Mouse (Mus musculus) heart, embryonic 11.5 days (tissue): ENCODE results near the gene Akr1d1. TPM values are rescaled to one million over a fixed set of nuclear protein-coding genes. Genes with fewer than 3 reads are reported as not detected.

Source experiments
- ATAC-seq: fragments of 200-750 bp; cut with Nextera tagmentation; replicated peaks from 2 replicates; pipeline ENCODE4 v1.8.0; 2017; ENCODE audit warnings: moderate library complexity; ENCODE audit not compliant: insufficient number of reproducible peaks, low FRiP score, low TSS enrichment
- H3K27ac ChIP-seq: fragments of 300-500 bp; sonication (generic); 2 replicates; pipeline ENCODE4 v1.5.1; 2014; ENCODE audit warnings: mild to moderate bottlenecking, low read depth, low read length
- H3K27me3 ChIP-seq: fragments of 300-500 bp; sonication (generic); 2 replicates; pipeline ENCODE4 v1.6.1; 2014; ENCODE audit warnings: mild to moderate bottlenecking, low read length, mixed read lengths; ENCODE audit not compliant: control insufficient read depth, insufficient read depth
- H3K36me3 ChIP-seq: fragments of 300-500 bp; sonication (generic); 2 replicates; pipeline ENCODE4 v1.6.1; 2014; ENCODE audit warnings: mild to moderate bottlenecking, low read length, moderate library complexity, mixed read lengths; ENCODE audit not compliant: control insufficient read depth, insufficient read depth
- H3K4me1 ChIP-seq: fragments of 300-500 bp; sonication (generic); 2 replicates; pipeline ENCODE4 v1.6.1; 2014; ENCODE audit warnings: low read length; ENCODE audit not compliant: control insufficient read depth, insufficient read depth
- H3K4me2 ChIP-seq: fragments of 300-500 bp; sonication (generic); 2 replicates; pipeline ENCODE4 v1.6.1; 2014; ENCODE audit warnings: mild to moderate bottlenecking, moderate library complexity
- H3K4me3 ChIP-seq: fragments of 300-500 bp; sonication (generic); 2 replicates; pipeline ENCODE4 v1.5.1; 2014; ENCODE audit warnings: low read depth, low read length
- H3K9ac ChIP-seq: fragments of 300-500 bp; sonication (generic); 2 replicates; pipeline ENCODE4 v1.6.1; 2014; ENCODE audit warnings: mild to moderate bottlenecking, low read depth, low read length, moderate library complexity
- H3K9me3 ChIP-seq: fragments of 300-500 bp; sonication (generic); replicated peaks from 2 replicates; pipeline ENCODE4 v1.6.1; 2016; ENCODE audit warnings: low read length; ENCODE audit not compliant: control insufficient read depth
- WGBS: fragments of 180-500 bp; shearing (Covaris S2); extraction: QIAGEN DNeasy Blood & Tissue Kit; methylation state at CpG from one replicate; pipeline ENCODE4 v1.1.7; 2014; ENCODE audit not compliant: insufficient replicate concordance; 5-methylcytosine and 5-hydroxymethylcytosine counted together
- polyA plus RNA-seq: library from polyadenylated mRNA; unstranded; fragments of >200 nt; fragmentation: Nextera tagmentation; extraction: Ambion mirVana; gene quantifications from 2 replicates; pipeline ENCODE4 v1.2.1, GENCODE M21; 2014

Akr1d1 gene
- polyA plus RNA-seq, 1 experiment from 2014 or later, result not detected

DNA sequence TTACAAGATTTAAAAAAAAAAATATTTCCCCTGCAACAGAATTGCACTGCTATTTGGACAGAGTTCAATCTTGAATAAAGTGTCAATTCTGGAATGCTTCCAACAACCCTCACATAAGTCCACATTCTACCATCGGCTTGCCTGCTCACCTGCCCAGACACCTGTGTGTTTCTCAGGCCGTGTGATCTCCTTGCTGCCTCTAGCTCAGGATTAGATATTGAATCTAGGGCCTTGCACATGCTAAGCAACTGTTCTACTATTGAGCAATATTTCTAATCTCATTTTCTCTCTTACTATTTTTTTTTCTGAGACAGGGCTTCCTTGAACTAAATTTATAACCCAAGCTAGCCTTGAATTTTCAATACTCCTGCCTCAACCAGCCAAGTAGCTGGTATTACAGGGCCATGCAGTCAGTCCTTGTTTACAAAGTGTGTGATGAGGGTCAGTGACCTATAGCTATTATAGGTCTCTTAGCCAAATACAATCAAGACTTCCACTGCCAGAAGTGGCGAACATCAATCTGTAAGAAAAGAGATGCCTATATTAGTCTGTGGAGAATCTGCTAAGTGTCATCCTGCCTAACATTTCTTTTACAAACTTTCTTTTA lies 23.0 kb upstream of the Akr1d1 start:
- 76% methylated on average over 3 of the region's 3 CpGs for WGBS
- H3K36me3 ChIP-seq, result no peaks in the 10 kb centered on the region
- no peaks in the 10 kb centered on the region for H3K27me3 ChIP-seq
- no peak overlapping the region for H3K4me3 ChIP-seq
- no peaks in the 10 kb centered on the region for H3K4me1 ChIP-seq
- no peak for ATAC-seq
- no peak overlapping the region for H3K4me2 ChIP-seq
- no peak overlapping the region for H3K9ac ChIP-seq
- H3K9me3 ChIP-seq, result no peaks in the 10 kb centered on the region
- H3K27ac ChIP-seq, result no peak overlapping the region

DNA sequence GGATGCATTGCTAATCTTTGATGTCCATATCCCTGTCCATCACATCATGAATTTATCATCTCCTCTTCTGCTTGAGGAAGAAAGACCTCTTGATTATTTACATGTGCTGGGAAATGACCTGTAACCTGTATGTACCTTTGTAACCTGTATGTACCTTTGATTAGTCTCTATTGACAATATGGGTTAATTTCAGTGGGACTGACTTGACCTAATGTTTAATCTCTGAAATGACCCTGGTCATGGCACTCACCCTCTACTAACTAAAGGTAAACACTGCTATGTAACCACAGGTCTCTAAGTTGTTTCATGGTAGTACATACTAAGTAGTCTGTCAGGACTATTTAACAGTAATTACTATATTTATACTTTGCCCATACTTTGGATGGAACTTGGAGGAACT lies 19.2 kb upstream of the Akr1d1 start:
- no peaks in the 10 kb centered on the region for H3K27me3 ChIP-seq
- H3K4me3 ChIP-seq, result no peak overlapping the region
- H3K4me2 ChIP-seq, result no peak overlapping the region
- H3K27ac ChIP-seq, result no peak overlapping the region
- H3K9me3 ChIP-seq, result no peaks in the 10 kb centered on the region
- no peak overlapping the region for H3K9ac ChIP-seq
- ATAC-seq, result no peak
- H3K36me3 ChIP-seq, result no peaks in the 10 kb centered on the region
- H3K4me1 ChIP-seq, result no peaks in the 10 kb centered on the region

DNA sequence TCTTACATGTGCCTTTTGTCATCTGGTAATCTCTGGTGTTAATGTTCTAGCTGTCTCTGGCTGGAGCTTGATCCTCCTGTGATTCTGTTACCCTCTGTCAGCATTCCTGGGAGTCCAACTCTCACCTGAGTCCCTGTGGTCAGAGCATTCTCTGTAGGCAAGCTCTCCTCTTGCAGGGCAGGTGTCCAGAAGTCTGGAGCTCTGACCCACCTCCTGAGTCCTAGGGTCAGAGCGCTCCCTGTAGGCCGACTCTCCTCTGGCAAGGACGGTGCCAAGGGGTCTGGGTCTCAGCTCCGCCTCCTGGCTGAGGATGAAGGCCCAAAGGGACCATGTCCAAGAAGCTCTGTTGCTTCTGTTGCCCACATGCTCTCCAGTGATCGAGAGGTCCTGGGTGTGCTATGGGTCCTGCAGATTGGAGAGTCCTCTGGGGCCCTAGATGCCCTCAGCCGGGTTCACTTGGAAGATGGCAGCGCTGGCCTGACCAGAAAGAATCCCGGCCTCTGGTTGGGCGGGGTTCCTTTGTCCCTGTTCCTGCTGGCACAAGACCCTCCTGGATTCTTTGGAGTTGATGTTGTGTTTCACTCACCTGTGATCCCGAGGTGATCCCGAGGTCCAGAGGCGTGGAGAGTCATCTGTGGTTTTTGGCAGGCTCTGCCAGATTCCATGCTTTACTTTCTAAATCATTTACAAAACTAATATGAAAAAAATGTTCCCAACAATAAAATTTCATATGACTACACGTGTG lies 9.2 kb upstream of the Akr1d1 start:
- Histone ChIP-seq H3K4me2 (no peak overlapping the region), H3K36me3 (no peaks in the 10 kb centered on the region), H3K4me1 (no peaks in the 10 kb centered on the region), H3K9ac (no peak overlapping the region), H3K4me3 (no peak overlapping the region), H3K27ac (no peak overlapping the region), H3K9me3 (no peaks in the 10 kb centered on the region), H3K27me3 (no peaks in the 10 kb centered on the region)
- 79% methylated on average over 13 of the region's 13 CpGs for WGBS
- no peak for ATAC-seq

DNA sequence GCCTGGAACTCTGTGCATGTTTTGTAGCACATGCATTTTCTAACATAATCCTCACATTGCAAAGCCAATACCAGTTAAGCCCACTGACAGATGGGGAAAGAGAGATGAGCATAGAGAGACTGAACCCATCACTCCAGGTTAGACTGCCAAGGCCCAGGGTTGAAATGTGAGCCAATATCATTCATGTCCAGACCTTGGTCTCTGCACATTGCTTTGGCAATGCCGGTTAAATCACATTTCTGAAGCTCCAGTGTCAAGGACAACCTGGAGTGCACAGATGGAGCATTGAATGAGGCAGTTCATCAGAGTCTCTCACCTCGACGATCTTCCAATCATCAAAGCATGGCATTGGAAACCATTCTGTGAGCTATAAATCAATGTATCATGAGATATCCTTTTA lies 2.1 kb downstream of the Akr1d1 start:
- 79% methylated on average over 3 of the region's 3 CpGs for WGBS
- Histone ChIP-seq H3K9me3 (no peaks in the 10 kb centered on the region), H3K9ac (no peak overlapping the region), H3K4me3 (no peak overlapping the region), H3K4me2 (no peak overlapping the region), H3K27me3 (no peaks in the 10 kb centered on the region), H3K27ac (no peak overlapping the region), H3K4me1 (no peaks in the 10 kb centered on the region), H3K36me3 (no peaks in the 10 kb centered on the region)
- ATAC-seq, result no peak

GRCm38 (mm10) chr6:37536831-37537230 lies 6.9 kb downstream of the Akr1d1 start:
- Histone ChIP-seq H3K4me1 (no peaks in the 10 kb centered on the region), H3K9ac (no peak overlapping the region), H3K9me3 (no peaks in the 10 kb centered on the region), H3K27ac (no peak overlapping the region), H3K4me2 (no peak overlapping the region), H3K4me3 (no peak overlapping the region), H3K36me3 (no peaks in the 10 kb centered on the region), H3K27me3 (no peaks in the 10 kb centered on the region)
- 68% methylated on average over 3 of the region's 3 CpGs for WGBS
- no peak for ATAC-seq

GRCm38 (mm10) chr6:37537801-37538200 lies 7.8 kb downstream of the Akr1d1 start:
- Histone ChIP-seq H3K4me1 (no peaks in the 10 kb centered on the region), H3K27me3 (no peaks in the 10 kb centered on the region), H3K4me2 (no peak overlapping the region), H3K4me3 (no peak overlapping the region), H3K27ac (no peak overlapping the region), H3K36me3 (no peaks in the 10 kb centered on the region), H3K9me3 (no peaks in the 10 kb centered on the region), H3K9ac (no peak overlapping the region)
- ATAC-seq, result no peak
- 79% methylated on average over 3 of the region's 3 CpGs for WGBS

DNA sequence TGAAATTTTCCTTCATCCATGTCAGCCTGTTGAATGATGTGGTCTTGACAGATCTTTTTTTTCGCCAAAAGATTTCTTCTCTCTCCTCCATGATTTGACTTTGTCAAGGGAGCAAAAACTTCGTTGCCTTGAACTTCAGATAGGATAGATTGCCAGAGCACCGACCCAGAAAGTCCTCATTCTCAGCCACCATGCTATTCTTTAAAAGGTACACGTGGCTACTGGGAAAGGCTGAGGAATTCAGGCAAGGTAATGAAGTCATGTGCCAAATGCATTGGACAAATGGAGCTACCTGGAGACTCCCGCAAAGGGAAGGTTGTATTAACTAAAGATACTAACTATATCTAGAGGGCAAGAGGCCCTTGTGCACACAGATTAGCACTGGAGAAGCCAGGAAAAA lies 8.8 kb downstream of the Akr1d1 start:
- Histone ChIP-seq H3K27me3 (no peaks in the 10 kb centered on the region), H3K4me2 (no peak overlapping the region), H3K4me3 (no peak overlapping the region), H3K9me3 (no peaks in the 10 kb centered on the region), H3K36me3 (no peaks in the 10 kb centered on the region), H3K9ac (no peak overlapping the region), H3K27ac (no peak overlapping the region), H3K4me1 (no peaks in the 10 kb centered on the region)
- 76% methylated on average over 5 of the region's 5 CpGs for WGBS
- ATAC-seq, result no peak

DNA sequence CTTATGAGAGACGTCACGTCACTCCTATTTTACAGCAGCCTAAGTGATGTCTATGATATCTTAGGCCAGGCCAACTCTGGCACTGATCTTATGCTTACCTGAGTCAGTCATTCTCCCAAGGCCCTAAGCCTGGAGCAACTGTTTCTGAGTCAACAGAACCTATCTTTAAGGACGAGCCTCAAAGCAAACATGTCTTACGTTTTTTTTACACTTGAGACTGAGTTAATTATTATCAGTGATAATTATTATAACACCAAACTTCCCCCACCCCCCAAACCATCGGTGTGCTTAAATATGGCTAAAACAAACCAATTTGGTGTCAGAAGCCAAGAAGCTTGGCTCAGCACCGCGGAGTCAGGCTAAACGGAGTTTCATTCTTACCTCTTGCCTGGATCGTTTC lies 9.4 kb downstream of the Akr1d1 start:
- H3K27ac ChIP-seq, result no peak overlapping the region
- no peaks in the 10 kb centered on the region for H3K4me1 ChIP-seq
- no peak for ATAC-seq
- H3K4me2 ChIP-seq, result no peak overlapping the region
- H3K9me3 ChIP-seq, result no peaks in the 10 kb centered on the region
- no peak overlapping the region for H3K4me3 ChIP-seq
- WGBS, result 77% methylated on average over 9 of the region's 9 CpGs
- H3K36me3 ChIP-seq, result no peaks in the 10 kb centered on the region
- H3K9ac ChIP-seq, result no peak overlapping the region
- no peaks in the 10 kb centered on the region for H3K27me3 ChIP-seq

GRCm38 (mm10) chr6:37540113-37540512 lies 10.1 kb downstream of the Akr1d1 start:
- Histone ChIP-seq H3K4me1 (no peaks in the 10 kb centered on the region), H3K4me3 (no peak overlapping the region), H3K9me3 (no peaks in the 10 kb centered on the region), H3K27ac (no peak overlapping the region), H3K36me3 (no peaks in the 10 kb centered on the region), H3K4me2 (no peak overlapping the region), H3K27me3 (no peaks in the 10 kb centered on the region), H3K9ac (no peak overlapping the region)
- WGBS, result 52% methylated on average over 3 of the region's 3 CpGs
- ATAC-seq, result no peak
